Mouse (Mus musculus) layer of hippocampus, adult 18-20 months (tissue): ENCODE measurements around the gene Pde8b. TPM values are rescaled to one million over a fixed set of nuclear protein-coding genes. Genes with fewer than 3 reads are reported as not detected.
A peak's percentile ranks its signal among the peaks of the same experiment; 100 is the strongest.

Experiments used
- DNase-seq, 2 experiments: peaks; one replicate each; pipeline ENCODE4 v3.0.0; 2022; ENCODE audit warnings: low spot score in 2 of 2
- total RNA-seq, 2 experiments: library from RNA; stranded (reverse); gene quantifications; 2 replicates each; pipeline ENCODE4 v1.2.3; 2021

The Pde8b gene
- total RNA-seq, 2 experiments from 2014 or later, result 105 to 109 TPM

DNA sequence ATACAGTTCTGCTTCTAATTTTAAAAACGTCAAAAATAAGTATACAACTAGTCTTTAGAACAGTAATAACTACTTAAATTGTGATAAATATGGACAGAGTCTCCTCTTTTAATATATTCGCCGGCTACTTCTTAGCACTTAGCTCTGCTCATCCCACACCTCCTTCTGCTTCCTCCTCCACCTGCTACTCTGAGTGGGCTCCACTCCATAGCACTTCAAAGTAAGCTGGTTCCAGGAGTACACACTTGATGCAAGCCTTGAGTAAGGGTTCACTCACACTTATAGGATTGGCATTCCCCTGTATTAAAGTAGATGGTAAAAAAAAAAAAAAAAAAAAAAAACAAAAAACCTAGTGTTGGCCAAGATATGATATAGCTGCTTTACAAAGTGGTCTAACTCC lies 89.9 kb downstream of the Pde8b start:
- no peak for DNase-seq

GRCm38 (mm10) chr13:95158986-95159385 lies 91.2 kb downstream of the Pde8b start:
- no peak for DNase-seq

DNA sequence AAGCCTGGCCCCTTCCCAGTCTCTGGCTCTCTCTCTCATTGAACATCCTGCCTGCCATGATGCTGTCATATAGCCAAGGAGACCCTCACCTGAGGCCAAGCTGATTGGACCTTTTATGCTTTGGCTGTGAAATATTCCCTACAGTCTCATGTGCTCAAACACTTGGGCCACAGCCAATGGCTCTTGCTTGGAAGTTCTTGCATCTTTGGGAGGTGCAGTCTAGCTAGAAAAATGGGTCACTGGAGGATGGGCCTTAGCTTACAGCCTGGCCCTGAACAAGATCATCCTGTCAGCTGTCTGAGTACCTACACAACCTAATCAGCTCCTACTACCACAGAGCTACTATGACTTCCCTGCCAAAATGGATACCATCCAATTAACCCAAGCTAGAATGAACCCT lies 105.4 kb downstream of the Pde8b start:
- DNase-seq, result no peak

DNA sequence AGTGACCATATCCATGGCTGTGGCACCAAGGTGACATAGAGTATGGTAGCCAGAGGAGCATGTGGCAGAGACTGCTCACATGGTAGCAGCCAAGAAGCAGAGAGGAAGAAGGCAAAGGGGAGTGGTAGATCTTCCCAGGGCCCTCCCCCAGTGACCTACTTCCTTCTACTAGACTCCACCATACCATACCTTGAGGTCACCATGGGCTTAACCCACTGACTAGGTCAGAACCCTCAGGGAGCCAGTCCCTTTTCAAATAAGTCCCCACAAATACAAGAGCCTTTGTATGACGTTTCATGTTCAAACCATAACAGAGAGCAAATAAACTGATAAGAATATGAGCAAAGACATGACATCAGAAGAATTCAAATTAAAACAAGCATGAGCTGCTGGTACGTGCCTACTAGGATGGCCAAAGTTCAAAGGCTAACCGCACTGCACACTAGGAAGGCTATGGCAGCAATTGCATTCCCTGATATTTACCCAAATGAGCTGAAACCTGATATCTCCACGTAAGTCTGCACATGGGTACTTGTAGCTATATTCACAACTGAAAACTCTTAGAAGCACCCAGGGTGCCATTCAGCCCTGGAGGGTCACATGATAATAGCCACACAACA lies 109.6 kb downstream of the Pde8b start:
- DNase-seq, result no peak

DNA sequence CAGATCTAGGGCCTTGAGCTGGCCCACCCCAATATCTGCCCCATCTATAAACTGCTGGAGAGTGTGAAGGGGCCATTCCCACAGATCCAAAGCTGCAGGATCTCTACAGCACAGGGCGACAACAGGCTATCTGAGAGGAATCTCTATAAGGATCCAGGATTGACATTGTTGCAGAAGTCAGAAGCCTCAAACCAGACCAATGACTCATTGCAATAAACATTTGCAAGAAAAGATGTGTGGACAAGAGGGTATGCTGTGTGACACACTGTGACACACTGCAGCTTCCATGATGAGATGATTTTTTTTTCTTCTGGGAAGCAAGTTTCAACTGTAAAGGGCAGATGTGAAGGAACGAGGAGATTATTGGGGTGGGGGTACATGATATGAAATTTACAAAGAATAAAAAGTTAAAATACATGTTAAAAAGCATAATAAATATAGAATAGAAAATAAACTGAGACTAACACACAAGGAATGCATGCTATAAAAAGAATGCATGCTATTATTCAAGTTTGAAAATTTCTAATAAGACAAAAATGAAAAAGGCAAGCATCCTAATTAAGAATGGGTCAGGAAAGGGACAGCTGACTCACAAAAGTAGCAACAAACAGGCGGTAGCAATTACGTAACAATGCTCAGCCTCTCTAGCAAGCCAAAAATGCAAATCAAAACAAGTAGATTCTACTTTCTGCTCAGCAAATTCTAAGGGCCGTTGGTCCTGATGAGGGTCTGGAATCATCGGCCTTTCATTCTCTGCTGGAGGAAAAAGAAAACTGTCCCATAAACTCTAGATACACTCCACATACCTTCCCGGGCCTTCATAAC lies 114.6 kb downstream of the Pde8b start:
- peak in 1 of 2 experiments; percentile 49 for DNase-seq

DNA sequence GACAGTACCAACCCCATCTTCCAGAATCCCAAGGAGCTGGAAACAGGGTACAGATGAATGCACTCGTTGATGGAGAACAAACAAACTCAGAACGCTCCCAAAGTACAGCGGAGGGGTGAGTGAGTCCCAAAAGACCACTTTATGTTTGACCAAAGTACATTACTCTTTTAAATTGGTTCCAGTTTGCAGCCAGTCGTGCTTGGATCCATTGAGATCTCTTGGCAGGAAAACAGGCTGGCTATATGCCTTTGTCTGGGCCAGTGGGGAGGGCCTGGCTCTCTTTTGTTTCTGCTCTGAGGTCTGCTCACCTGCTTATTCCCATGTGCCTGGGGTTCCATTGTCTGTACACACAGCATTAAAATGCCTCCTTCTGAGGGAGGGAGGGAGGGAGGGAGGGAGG lies 118.3 kb downstream of the Pde8b start:
- DNase-seq, result peak in 1 of 2 experiments; percentile 30

DNA sequence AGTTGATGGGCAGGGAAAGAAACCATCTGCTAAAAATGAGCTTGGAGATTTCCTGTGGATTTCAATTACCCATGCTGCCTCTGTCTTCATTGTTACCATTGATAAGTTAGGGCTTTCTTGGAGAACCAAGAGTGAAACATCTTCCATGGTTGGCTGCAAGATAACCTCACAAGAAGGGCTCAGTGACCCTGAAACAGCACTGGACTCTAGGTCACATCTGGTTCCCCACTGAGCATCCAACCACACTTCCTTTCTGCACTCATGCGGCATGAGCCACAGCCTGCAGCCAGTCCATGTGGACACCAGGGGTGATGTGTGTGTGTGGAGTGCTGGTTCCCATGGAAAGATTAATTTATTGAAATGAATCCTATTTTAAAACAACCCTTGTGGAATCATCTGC lies 119.1 kb downstream of the Pde8b start:
- DNase-seq, result no peak

DNA sequence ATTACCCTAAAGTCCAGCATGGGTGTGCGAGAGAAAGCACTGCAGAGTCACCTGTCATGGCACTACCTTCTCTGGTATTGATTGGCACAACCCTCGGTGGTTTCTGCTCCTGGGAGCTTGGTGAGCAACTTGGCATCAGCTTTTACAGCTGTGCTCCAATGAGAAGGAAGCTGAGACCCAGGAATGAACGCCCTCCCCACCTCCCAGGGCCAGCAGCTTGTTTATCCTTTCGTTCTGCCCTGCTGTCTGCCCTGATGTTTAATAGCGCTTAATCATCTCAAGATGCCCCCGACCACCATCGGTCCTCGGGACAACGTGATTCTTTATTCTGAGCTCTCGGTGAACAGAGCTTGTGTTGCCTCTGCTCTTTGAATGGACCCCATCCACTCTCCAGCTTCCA lies 122.8 kb downstream of the Pde8b start:
- no peak for DNase-seq

DNA sequence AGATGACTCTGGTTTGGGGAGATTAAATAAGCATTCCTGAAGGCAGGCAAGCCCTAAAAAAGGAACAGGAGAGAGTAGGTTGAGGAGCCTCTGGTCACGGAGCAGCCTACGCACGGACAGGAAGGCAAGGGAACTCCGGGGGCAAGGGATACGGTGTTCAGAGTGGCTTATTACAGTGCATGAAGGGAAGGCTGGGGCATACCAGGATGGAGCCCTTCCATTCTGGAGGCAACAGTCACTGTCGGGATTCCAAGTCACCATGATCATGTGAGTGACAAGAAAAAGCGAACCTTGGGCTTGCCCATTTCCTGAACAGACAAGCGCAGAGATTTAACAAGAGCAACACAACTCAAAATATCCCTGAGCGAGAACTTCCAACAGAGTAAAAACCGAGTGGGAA lies 123.3 kb downstream of the Pde8b start:
- DNase-seq, result no peak

- no peak for DNase-seq
These were observed 124.5 kb downstream of the Pde8b start for GRCm38 (mm10) chr13:95125546-95126215.

GRCm38 (mm10) chr13:95120570-95120969 lies 129.6 kb downstream of the Pde8b start:
- no peak for DNase-seq

GRCm38 (mm10) chr13:95113763-95114162 lies 136.4 kb downstream of the Pde8b start:
- no peak for DNase-seq

- DNase-seq, result no peak
These were observed 140.6 kb downstream of the Pde8b start for GRCm38 (mm10) chr13:95109555-95109954.

- DNase-seq, result peak in 1 of 2 experiments; percentile 40
These were observed 142.1 kb downstream of the Pde8b start for GRCm38 (mm10) chr13:95108035-95108434.

DNA sequence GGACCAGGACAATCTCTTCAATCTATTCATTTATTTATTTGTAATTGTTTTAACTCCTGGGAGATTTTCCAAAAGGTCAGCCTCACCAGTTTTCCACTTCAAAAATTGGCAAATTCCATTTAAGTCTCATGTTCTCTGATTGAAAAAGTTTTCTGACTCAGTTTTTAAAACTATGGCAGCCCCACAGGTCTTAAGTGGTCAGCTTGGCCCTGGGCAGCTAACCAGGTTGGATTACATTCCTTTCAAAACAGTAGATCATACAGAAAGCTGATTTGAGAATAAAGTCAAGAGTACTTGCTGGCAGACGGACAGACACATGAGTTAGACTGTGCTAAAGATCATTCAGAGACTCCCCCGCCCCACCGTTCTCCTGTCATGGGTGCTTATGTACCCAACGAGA lies 145.3 kb downstream of the Pde8b start:
- no peak for DNase-seq

DNA sequence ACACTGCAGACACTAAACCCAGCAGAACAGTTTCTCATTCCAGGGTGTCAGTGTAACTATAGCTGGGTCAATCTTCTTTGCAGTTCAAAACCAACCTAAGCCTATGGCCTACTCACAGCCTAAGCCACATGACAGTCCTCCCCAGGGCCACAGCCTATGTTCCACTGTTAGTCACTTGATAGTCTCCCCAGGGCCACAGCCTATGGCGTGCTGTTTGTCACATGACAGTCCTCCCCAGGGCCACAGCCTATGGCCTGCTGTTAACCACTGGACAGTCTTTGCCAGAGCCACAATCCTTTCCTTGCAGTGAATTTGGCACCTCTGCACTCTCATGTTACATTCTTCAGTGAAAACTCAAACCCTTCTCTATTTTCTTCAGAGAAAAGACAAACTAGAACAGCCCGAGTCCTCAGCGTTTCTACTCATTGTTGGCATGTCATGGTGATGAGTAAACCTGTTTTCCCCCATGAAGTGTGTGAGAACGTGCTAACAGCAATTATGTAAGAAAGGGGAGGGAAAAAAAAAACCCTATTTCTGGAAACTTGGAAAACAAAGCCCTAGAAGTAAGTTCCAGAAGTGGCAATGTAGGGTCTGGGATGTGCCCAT lies 147.0 kb downstream of the Pde8b start:
- DNase-seq, result no peak

DNA sequence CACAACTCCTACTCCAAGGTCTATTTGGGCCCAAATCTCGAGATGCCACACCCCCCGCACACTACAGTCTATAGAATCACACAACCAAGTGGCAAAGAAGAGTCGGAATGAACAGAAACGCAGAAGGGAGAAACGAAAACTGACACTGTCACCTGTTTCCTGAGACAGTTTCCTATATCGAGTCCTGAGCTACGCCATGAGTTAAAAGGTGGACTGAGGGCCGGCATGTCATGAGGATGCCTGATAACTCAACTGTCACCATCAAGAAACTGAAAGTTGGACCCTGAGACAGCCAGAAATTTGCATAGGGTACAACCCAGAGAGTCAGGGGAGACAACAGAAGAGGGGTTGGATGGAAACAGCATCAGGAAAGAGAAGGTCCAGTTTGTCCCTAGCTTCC lies 148.8 kb downstream of the Pde8b start:
- DNase-seq, result no peak

GRCm38 (mm10) chr13:95098931-95099720 lies 151.0 kb downstream of the Pde8b start:
- no peak for DNase-seq

DNA sequence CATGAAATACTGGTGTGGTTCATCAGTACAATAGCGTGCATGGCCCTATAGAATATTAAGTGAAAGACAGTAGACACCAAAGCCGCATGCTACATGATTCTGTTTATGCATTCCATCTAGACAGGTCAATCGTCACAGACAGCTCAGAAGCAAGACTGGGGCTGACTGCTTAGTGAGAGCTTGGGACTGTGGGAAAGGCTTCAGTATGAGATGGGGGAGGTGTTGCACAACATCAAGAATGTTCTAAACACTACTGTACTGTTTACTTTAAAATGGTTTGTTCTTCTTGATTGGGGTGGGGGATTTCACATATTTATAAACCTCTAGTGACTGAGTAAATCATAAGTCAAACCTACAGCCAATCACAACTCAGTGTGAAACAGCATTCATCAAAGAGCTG lies 153.5 kb downstream of the Pde8b start:
- DNase-seq, result no peak

DNA sequence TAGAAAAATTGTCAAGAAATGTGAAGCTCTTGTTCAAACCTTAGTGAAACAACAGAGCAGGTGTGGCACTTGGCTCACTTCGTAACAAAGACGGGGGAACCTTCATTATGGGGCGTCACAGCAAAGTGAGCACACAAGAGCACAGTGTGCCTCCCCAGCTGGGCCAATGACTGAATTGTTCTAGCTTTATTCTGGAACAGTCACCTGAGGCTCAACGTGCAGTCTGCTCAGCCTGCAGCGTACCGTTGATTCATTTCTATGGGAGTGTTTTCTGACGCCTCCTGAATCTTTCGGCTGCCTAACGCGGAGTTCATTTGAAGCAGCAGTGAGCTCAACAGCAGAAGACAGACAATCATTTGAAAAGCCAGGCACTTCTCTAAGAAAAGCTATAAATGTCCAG lies 154.3 kb downstream of the Pde8b start:
- peak in 1 of 2 experiments; percentile 54 for DNase-seq
